Mouse (Mus musculus): ENCODE measurements at regions not wholly inside any gene's neighbourhood (a gene's known extent, or its start where the extent isn't known, plus 50 kb on each side); places are given as distances from the start of the nearest gene placed in this dataset.

GRCm38 (mm10) chr5:112171325-112171724, 81.0 kb downstream of the Cryba4 start:
- TF ChIP-seq POLR2A (IDR thresholded peaks at IDR 0.05; ENCODE audit: insufficient read depth, low read length) = no peak
- TF ChIP-seq EP300 (IDR thresholded peaks at IDR 0.05; ENCODE audit: insufficient read depth, low read depth, low read length) = no peak
